Mouse (Mus musculus): Measurements from ENCODE around the gene Gm17660. TPM values are rescaled to one million over a fixed set of nuclear protein-coding genes. Genes with fewer than 3 reads are reported as not detected.

Gene Gm17660
- polyA plus RNA-seq, 1 experiment from 2014 or later, result 0.38 TPM

- H3K36me3 ChIP-seq, result no peaks in the 10 kb centered on the region
- no peak overlapping the region for H3K4me2 ChIP-seq
- ATAC-seq (replicated peaks; ENCODE audit: low FRiP score), result peak; percentile 91
- H3K27me3 ChIP-seq, result no peaks in the 10 kb centered on the region; the same call in 1 of the 2 replicates
- H3K9me3 ChIP-seq (replicated peaks), result no peaks in the 10 kb centered on the region
- peaks cover 6% of the 10 kb centered on the region; the same call in 1 of the 2 replicates for H3K4me1 ChIP-seq
- WGBS, result 77% methylated on average over 4 of the region's 5 CpGs
- no peak overlapping the region for H3K27ac ChIP-seq
- H3K4me3 ChIP-seq (replicated peaks), result no peak overlapping the region
- H3K9ac ChIP-seq, result no peak overlapping the region
These were observed 3.8 kb downstream of the Gm17660 start for GRCm38 (mm10) chr5:104073602-104074001.

- H3K4me1 ChIP-seq, result peaks cover 6% of the 10 kb centered on the region; the same call in 1 of the 2 replicates
- no peaks in the 10 kb centered on the region for H3K36me3 ChIP-seq
- H3K27ac ChIP-seq, result peak overlapping the region; percentile 32
- peak overlapping the region; percentile 1; the same call in 1 of the 2 replicates for H3K4me2 ChIP-seq
- H3K9ac ChIP-seq, result no peak overlapping the region
- WGBS, result 24% methylated on average over 6 of the region's 8 CpGs
- H3K9me3 ChIP-seq (replicated peaks), result no peaks in the 10 kb centered on the region
- peak; percentile 93 for ATAC-seq (replicated peaks; ENCODE audit: low FRiP score)
- H3K4me3 ChIP-seq (replicated peaks), result no peak overlapping the region
- no peaks in the 10 kb centered on the region; the same call in 1 of the 2 replicates for H3K27me3 ChIP-seq
These were observed 5.0 kb downstream of the Gm17660 start for GRCm38 (mm10) chr5:104072272-104072886.

GRCm38 (mm10) chr5:104071048-104071447 is 6.4 kb downstream of the Gm17660 start:
- Histone ChIP-seq H3K27me3 (no peaks in the 10 kb centered on the region), H3K4me3 (replicated peaks) (no peak overlapping the region), H3K4me2 (no peak overlapping the region), H3K36me3 (no peaks in the 10 kb centered on the region), H3K27ac (no peak overlapping the region), H3K4me1 (peaks cover 6% of the 10 kb centered on the region; the same call in 1 of the 2 replicates), H3K9me3 (replicated peaks) (no peaks in the 10 kb centered on the region), H3K9ac (no peak overlapping the region)
- no peak for ATAC-seq (replicated peaks; ENCODE audit: low FRiP score)
- 80% methylated on average over 4 of the region's 4 CpGs for WGBS

- ATAC-seq (replicated peaks; ENCODE audit: low FRiP score), result no peak
- H3K4me3 ChIP-seq (replicated peaks), result no peak overlapping the region
- H3K4me1 ChIP-seq, result peaks cover 6% of the 10 kb centered on the region; the same call in 1 of the 2 replicates
- H3K36me3 ChIP-seq, result peaks cover 11% of the 10 kb centered on the region
- no peak overlapping the region for H3K9ac ChIP-seq
- 88% methylated on average over 7 of the region's 7 CpGs for WGBS
- H3K27ac ChIP-seq, result no peak overlapping the region
- H3K4me2 ChIP-seq, result no peak overlapping the region
- H3K9me3 ChIP-seq (replicated peaks), result no peaks in the 10 kb centered on the region
- no peaks in the 10 kb centered on the region for H3K27me3 ChIP-seq
These were observed 8.7 kb downstream of the Gm17660 start for GRCm38 (mm10) chr5:104068751-104069150.

- Histone ChIP-seq H3K27me3 (no peaks in the 10 kb centered on the region), H3K4me2 (no peak overlapping the region), H3K9me3 (replicated peaks) (no peaks in the 10 kb centered on the region), H3K36me3 (peaks cover 67% of the 10 kb centered on the region), H3K4me1 (peaks cover 7% of the 10 kb centered on the region; the same call in 1 of the 2 replicates), H3K9ac (no peak overlapping the region), H3K27ac (no peak overlapping the region), H3K4me3 (replicated peaks) (no peak overlapping the region)
- 93% methylated on average over 11 of the region's 11 CpGs for WGBS
- ATAC-seq (replicated peaks; ENCODE audit: low FRiP score), result no peak; the same call in 1 of the 2 replicates
These were observed 14.4 kb downstream of the Gm17660 start for GRCm38 (mm10) chr5:104062773-104063551.

- no peak for ATAC-seq (replicated peaks; ENCODE audit: low FRiP score)
- Histone ChIP-seq H3K36me3 (peaks cover 68% of the 10 kb centered on the region), H3K9ac (no peak overlapping the region), H3K27ac (no peak overlapping the region), H3K4me2 (no peak overlapping the region), H3K4me3 (replicated peaks) (no peak overlapping the region), H3K4me1 (peaks cover 7% of the 10 kb centered on the region; the same call in 1 of the 2 replicates), H3K9me3 (replicated peaks) (no peaks in the 10 kb centered on the region), H3K27me3 (no peaks in the 10 kb centered on the region)
- 89% methylated on average over 13 of the region's 13 CpGs for WGBS
These were observed 15.3 kb downstream of the Gm17660 start for GRCm38 (mm10) chr5:104061936-104062772.

GRCm38 (mm10) chr5:104060429-104060828 is 17.0 kb downstream of the Gm17660 start:
- peaks cover 7% of the 10 kb centered on the region; the same call in 1 of the 2 replicates for H3K4me1 ChIP-seq
- H3K27ac ChIP-seq, result no peak overlapping the region
- no peak overlapping the region for H3K9ac ChIP-seq
- no peaks in the 10 kb centered on the region for H3K27me3 ChIP-seq
- H3K4me3 ChIP-seq (replicated peaks), result no peak overlapping the region
- ATAC-seq (replicated peaks; ENCODE audit: low FRiP score), result no peak
- no peak overlapping the region for H3K4me2 ChIP-seq
- no peaks in the 10 kb centered on the region for H3K9me3 ChIP-seq (replicated peaks)
- WGBS, result 83% methylated on average over 5 of the region's 5 CpGs
- H3K36me3 ChIP-seq, result peaks cover 68% of the 10 kb centered on the region

- Histone ChIP-seq H3K27ac (0 out of 2 replicates have a peak overlapping the region, but pooled peaks have one; percentile 19), H3K9ac (no peak overlapping the region), H3K27me3 (no peaks in the 10 kb centered on the region), H3K9me3 (replicated peaks) (no peaks in the 10 kb centered on the region), H3K4me1 (peaks cover 7% of the 10 kb centered on the region; the same call in 1 of the 2 replicates), H3K4me2 (no peak overlapping the region), H3K4me3 (replicated peaks) (no peak overlapping the region), H3K36me3 (peaks cover 68% of the 10 kb centered on the region)
- WGBS, result 60% methylated on average over 9 of the region's 9 CpGs
- ATAC-seq (replicated peaks; ENCODE audit: low FRiP score), result peak; percentile 58; the same call in 1 of the 2 replicates
These were observed 17.8 kb downstream of the Gm17660 start for GRCm38 (mm10) chr5:104059628-104060027.

- H3K27ac ChIP-seq, result no peak overlapping the region
- no peak overlapping the region for H3K4me3 ChIP-seq (replicated peaks)
- WGBS, result 69% methylated on average over 15 of the region's 15 CpGs
- ATAC-seq (replicated peaks; ENCODE audit: low FRiP score), result no peak
- peaks cover 7% of the 10 kb centered on the region; the same call in 1 of the 2 replicates for H3K4me1 ChIP-seq
- H3K36me3 ChIP-seq, result peaks cover 61% of the 10 kb centered on the region
- no peak overlapping the region for H3K9ac ChIP-seq
- H3K4me2 ChIP-seq, result no peak overlapping the region
- no peaks in the 10 kb centered on the region for H3K27me3 ChIP-seq
- H3K9me3 ChIP-seq (replicated peaks), result no peaks in the 10 kb centered on the region
These were observed 19.4 kb downstream of the Gm17660 start for GRCm38 (mm10) chr5:104058021-104058420.

- no peak overlapping the region for H3K4me2 ChIP-seq
- H3K4me3 ChIP-seq (replicated peaks), result no peak overlapping the region
- 85% methylated on average over 7 of the region's 7 CpGs for WGBS
- H3K9me3 ChIP-seq (replicated peaks), result no peaks in the 10 kb centered on the region
- no peak for ATAC-seq (replicated peaks; ENCODE audit: low FRiP score)
- H3K4me1 ChIP-seq, result peaks cover 7% of the 10 kb centered on the region; the same call in 1 of the 2 replicates
- H3K36me3 ChIP-seq, result peaks cover 61% of the 10 kb centered on the region
- no peaks in the 10 kb centered on the region for H3K27me3 ChIP-seq
- H3K27ac ChIP-seq, result no peak overlapping the region
- H3K9ac ChIP-seq, result no peak overlapping the region
These were observed 21.1 kb downstream of the Gm17660 start for GRCm38 (mm10) chr5:104056295-104056694.

- no peaks in the 10 kb centered on the region for H3K9me3 ChIP-seq (replicated peaks)
- H3K4me1 ChIP-seq, result peaks cover 7% of the 10 kb centered on the region; the same call in 1 of the 2 replicates
- H3K9ac ChIP-seq, result no peak overlapping the region
- no peaks in the 10 kb centered on the region for H3K27me3 ChIP-seq
- H3K36me3 ChIP-seq, result peaks cover 61% of the 10 kb centered on the region
- no peak overlapping the region for H3K4me2 ChIP-seq
- H3K27ac ChIP-seq, result no peak overlapping the region
- no peak for ATAC-seq (replicated peaks; ENCODE audit: low FRiP score)
- H3K4me3 ChIP-seq (replicated peaks), result no peak overlapping the region
- 88% methylated on average over 4 of the region's 4 CpGs for WGBS
These were observed 21.6 kb downstream of the Gm17660 start for GRCm38 (mm10) chr5:104055816-104056215.

All from kidney, embryonic 15.5 days (tissue).